ENCODE assay signal across 22 mouse cellular contexts in the genomic region with DNA sequence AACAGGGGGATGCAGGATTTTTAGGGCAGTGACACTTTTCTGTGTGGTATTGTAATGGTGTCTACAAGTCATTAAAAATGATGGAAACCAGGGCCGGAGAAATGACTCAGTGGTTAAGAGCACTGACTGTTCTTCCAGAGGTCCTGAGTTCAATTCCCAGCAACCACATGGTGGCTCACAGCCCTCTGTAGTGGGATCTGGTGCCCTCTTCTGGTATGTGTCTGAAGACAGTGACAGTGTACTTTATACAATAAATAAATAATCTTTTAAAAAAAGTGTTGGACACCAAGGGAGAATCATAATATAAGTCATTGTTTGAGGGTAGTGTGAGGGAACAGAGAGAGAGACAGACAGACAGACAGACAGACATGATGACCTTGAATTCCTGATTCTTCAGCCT. TPM values are rescaled to one million over a fixed set of nuclear protein-coding genes. Genes with fewer than 3 reads are reported as not detected.
A peak's percentile ranks its signal among the peaks of the same experiment; 100 is the strongest.
DNase-seq lines count a peak whose midpoint lies in the region; ATAC-seq and TF ChIP-seq lines count a peak whose summit lies in the region.
"Had no signal": no experiment of that assay in that cellular context is flagged by ENCODE, and none has a peak within 500 bp of the region (broad histone marks: within the 10 kb centered on the region; RNA-seq: fewer than 3 reads in every experiment).

No protein-coding gene starts in this region.

- DNase-seq in CD4-positive, CD25-positive, alpha-beta regulatory T cell, adult 2 months (ENCODE audit: low read depth, low spot score), result peak; percentile 31
- DNase-seq in left cerebral cortex, adult 2 months (ENCODE audit: extremely low spot score in 1 of 2, low spot score in 2 of 2), result no peak
- no peak for DNase-seq in left cerebral cortex, postnatal 36 days (ENCODE audit: low spot score in 2 of 2)
- DNase-seq in thymus, adult 2 months, result peak; percentile 19
- DNase-seq in thymus, postnatal 10 days (ENCODE audit: low spot score in 2 of 2), result no peak
- no peak for DNase-seq in urinary bladder, adult 2 months (ENCODE audit: low spot score)
- DNase-seq in ovary, adult 18-20 months (ENCODE audit: low spot score), result no peak
- DNase-seq: adrenal gland, adult 8-10 months; cerebellum, adult 8-10 months; gastrocnemius, postnatal 14 days; kidney, adult 8-10 months; kidney, postnatal 25 days had no signal

- TF ChIP-seq CTCF in left cerebral cortex, adult 2 months (IDR thresholded peaks at IDR 0.05), result peak; percentile 23
- no peak for TF ChIP-seq CTCF in thymus, adult 2 months (IDR thresholded peaks at IDR 0.05; ENCODE audit: borderline replicate concordance, control insufficient read depth, extremely low read depth, insufficient read depth, low read length, poor library complexity)

- no peaks in the 10 kb centered on the region for H3K36me3 ChIP-seq in thymus, adult 2 months (ENCODE audit: control insufficient read depth, insufficient read depth, low read length)
- H3K36me3 ChIP-seq: forebrain, embryonic 12.5 days; heart, embryonic 15.5 days; hindbrain, embryonic 10.5 days; limb, embryonic 12.5 days; liver, embryonic 15.5 days; midbrain, embryonic 10.5 days; neural tube, embryonic 12.5 days had no signal

- TF ChIP-seq POLR2A in thymus, adult 2 months (IDR thresholded peaks at IDR 0.05; ENCODE audit: control insufficient read depth, extremely low read depth, insufficient read depth, low read length, poor library complexity), result no peak

- no peak for ATAC-seq in CD4-positive, CD25-positive, alpha-beta regulatory T cell, adult 4 months
- ATAC-seq: hindbrain, postnatal 0 days had no signal

- H3K27ac ChIP-seq in left cerebral cortex, adult 2 months, result no peak overlapping the region
- H3K27ac ChIP-seq in thymus, adult 2 months (ENCODE audit: control insufficient read depth, insufficient read depth, low read length), result no peak overlapping the region
- H3K27ac ChIP-seq: forebrain, embryonic 12.5 days; heart, embryonic 15.5 days; hindbrain, embryonic 10.5 days; hindbrain, postnatal 0 days; limb, embryonic 12.5 days; liver, embryonic 15.5 days; macrophage; midbrain, embryonic 10.5 days; neural tube, embryonic 12.5 days had no signal

- WGBS in thymus, adult 2 months, result 95% methylated on average over 1 of the region's 1 CpGs

- intact Hi-C loops in left cerebral cortex, adult 2 months (cut with DNase I), result no loop called here
- intact Hi-C loops in left cerebral cortex, postnatal 36 days (cut with DNase I), result no loop called here

- H3K4me1 ChIP-seq in thymus, adult 2 months (replicated peaks; ENCODE audit: control insufficient read depth, insufficient read depth, low read length), result 0 out of 2 replicates have a peak, but pooled peaks cover 7% of the 10 kb centered on the region
- H3K4me1 ChIP-seq: heart, embryonic 15.5 days; liver, embryonic 15.5 days; neural tube, embryonic 12.5 days had no signal

- no peak overlapping the region for H3K4me3 ChIP-seq in left cerebral cortex, adult 2 months
- no peak overlapping the region for H3K4me3 ChIP-seq in thymus, adult 2 months (ENCODE audit: control insufficient read depth, insufficient read depth, low read length)
- H3K4me3 ChIP-seq: forebrain, embryonic 12.5 days; heart, embryonic 15.5 days; hindbrain, embryonic 10.5 days; limb, embryonic 12.5 days; liver, embryonic 15.5 days; midbrain, embryonic 10.5 days; neural tube, embryonic 12.5 days had no signal

- no peaks in the 10 kb centered on the region for H3K27me3 ChIP-seq in thymus, adult 2 months (ENCODE audit: control insufficient read depth, insufficient read depth, low read length)
- H3K27me3 ChIP-seq: forebrain, embryonic 12.5 days; heart, embryonic 15.5 days; limb, embryonic 12.5 days; liver, embryonic 15.5 days; neural tube, embryonic 12.5 days had no signal

RNA-seq across cellular contexts. Expression of a gene that starts 6.9 kb away (rescaled TPM):
- polyA plus RNA-seq in CD4-positive, CD25-positive, alpha-beta regulatory T cell, adult 4 months (2017; shearing (Covaris generic)), result 10 to 100 TPM; 66.0 to 83.8 TPM
- 100 to 1,000 TPM; 197 to 199 TPM for total RNA-seq in left cerebral cortex, adult 2 months (2021)
- 100 to 1,000 TPM; 180 to 201 TPM for total RNA-seq in left cerebral cortex, postnatal 36 days (2021)
- 72.0 and 118 TPM in 2 replicates for polyA plus RNA-seq in thymus, adult 2 months (2012; rRNA removed)
- 35.9 and 39.4 TPM in 2 replicates for polyA plus RNA-seq in urinary bladder, adult 2 months (2012; rRNA removed)

RNA-seq across cellular contexts. Expression of a gene that starts 32.2 kb away (rescaled TPM):
- 10 to 100 TPM; 16.3 to 19.5 TPM for polyA plus RNA-seq in CD4-positive, CD25-positive, alpha-beta regulatory T cell, adult 4 months (2017; shearing (Covaris generic))
- 1 to 10 TPM; 3.6 to 4.8 TPM for total RNA-seq in left cerebral cortex, adult 2 months (2021)
- 1 to 10 TPM; 2.9 to 4.7 TPM for total RNA-seq in left cerebral cortex, postnatal 36 days (2021)
- polyA plus RNA-seq in thymus, adult 2 months (2012; rRNA removed), result 2.2 and 3.2 TPM in 2 replicates
- polyA plus RNA-seq in urinary bladder, adult 2 months (2012; rRNA removed), result 2.9 TPM in 2 replicates

Comparison
In these comparisons a context has a peak if more than half of its experiments do, and no peak if none do; other contexts are left out.
1. DNase-seq: peak in CD4-positive, CD25-positive, alpha-beta regulatory T cell, adult 2 months (single experiment) and thymus, adult 2 months (single experiment); none in left cerebral cortex, adult 2 months (0 of 2), left cerebral cortex, postnatal 36 days (0 of 2), thymus, postnatal 10 days (0 of 2), urinary bladder, adult 2 months (single experiment) and ovary, adult 18-20 months (single experiment).